Mouse (Mus musculus) brain, embryonic 14.5 days (tissue): ENCODE data around the gene Grap.

Source experiments
- CTCF ChIP-seq: fragments of 200-500 bp; IDR thresholded peaks from 2 replicates; pipeline ENCODE4 v1.5.1; 2012; ENCODE audit warnings: inconsistent platforms, mild to moderate bottlenecking, moderate library complexity, borderline replicate concordance; ENCODE audit not compliant: insufficient read depth, insufficient read length; ENCODE audit errors: extremely low read depth
- POLR2A ChIP-seq: fragments of 200-500 bp; IDR thresholded peaks from 2 replicates; pipeline ENCODE4 v1.6.1; 2012; ENCODE audit warnings: mild to moderate bottlenecking, inconsistent platforms, borderline replicate concordance; ENCODE audit not compliant: poor library complexity, insufficient read depth, insufficient read length, severe bottlenecking; ENCODE audit errors: extremely low read depth

DNA sequence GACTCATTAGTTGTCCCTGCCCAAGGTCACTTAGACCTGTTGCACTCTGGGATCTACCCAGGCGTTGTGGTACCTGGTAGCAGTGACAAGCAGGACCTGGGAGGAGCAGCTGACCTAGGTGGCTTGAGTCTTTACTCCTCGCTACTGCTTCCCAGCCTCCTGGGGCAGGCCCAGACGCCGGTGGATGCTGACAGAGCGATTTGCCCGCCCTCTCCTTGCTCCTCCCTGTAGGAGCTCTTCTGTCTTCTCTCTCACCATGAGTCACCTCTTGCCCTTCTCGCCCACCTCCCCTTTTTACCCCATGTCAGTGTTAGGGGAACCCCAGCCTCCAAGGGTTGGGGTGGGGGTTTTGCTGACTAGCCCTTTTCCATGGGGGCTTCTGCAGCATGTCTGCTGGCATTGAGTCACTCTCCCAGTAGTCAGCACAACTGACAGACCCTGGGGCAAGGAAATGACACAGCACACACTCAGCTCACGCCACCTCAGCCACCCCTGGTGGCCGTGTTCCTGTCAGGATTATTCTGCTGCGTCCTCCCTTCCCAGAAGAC is 33.9 kb downstream of the Grap start:
- TF ChIP-seq CTCF (no peak), POLR2A (no peak)
